Mouse (Mus musculus) lung, embryonic 14.5 days (tissue): ENCODE data around the gene Sipa1l1. TPM values are rescaled to one million over a fixed set of nuclear protein-coding genes. Genes with fewer than 3 reads are reported as not detected.

Experiments
- ATAC-seq: fragments of 200-750 bp; cut with Nextera tagmentation; 2 replicates; pipeline ENCODE4 v1.8.0; 2017; ENCODE audit warnings: mild to moderate bottlenecking, moderate TSS enrichment, moderate library complexity; ENCODE audit not compliant: insufficient read depth
- DNase-seq: peaks from one replicate; pipeline ENCODE4 v3.0.0-alpha.2; 2015
- H3K27ac ChIP-seq: fragments of 300-500 bp; sonication (generic); 2 replicates; pipeline ENCODE4 v1.5.1; 2014; ENCODE audit warnings: low read depth, mild to moderate bottlenecking, moderate library complexity
- H3K27me3 ChIP-seq: fragments of 300-500 bp; sonication (generic); 2 replicates; pipeline ENCODE4 v1.6.1; 2014; ENCODE audit warnings: low read length, control low read depth; ENCODE audit not compliant: insufficient read depth
- H3K36me3 ChIP-seq: fragments of 300-500 bp; sonication (generic); 2 replicates; pipeline ENCODE4 v1.6.1; 2014; ENCODE audit warnings: control low read depth; ENCODE audit not compliant: insufficient read depth
- H3K4me1 ChIP-seq: fragments of 300-500 bp; sonication (generic); 2 replicates; pipeline ENCODE4 v1.6.1; 2014; ENCODE audit warnings: antibody characterized with exemption, control low read depth; ENCODE audit not compliant: insufficient read depth
- H3K4me2 ChIP-seq: fragments of 300-500 bp; sonication (generic); 2 replicates; pipeline ENCODE4 v1.6.1; 2014; ENCODE audit warnings: mild to moderate bottlenecking
- H3K4me3 ChIP-seq: fragments of 300-500 bp; sonication (generic); 2 replicates; pipeline ENCODE4 v1.5.1; 2014; ENCODE audit warnings: low read depth, low read length
- H3K9ac ChIP-seq: fragments of 300-500 bp; sonication (generic); 2 replicates; pipeline ENCODE4 v1.6.1; 2014
- H3K9me3 ChIP-seq: fragments of 300-500 bp; sonication (generic); 2 replicates; pipeline ENCODE4 v1.6.1; 2016; ENCODE audit warnings: low read depth, low read length, control low read depth
- CTCF ChIP-seq: IDR thresholded peaks from 2 replicates; pipeline ENCODE4 v1.5.1; 2016; ENCODE audit warnings: antibody characterized with exemption, low read depth
- WGBS: fragments of 180-500 bp; shearing (Covaris S2); extraction: QIAGEN DNeasy Blood & Tissue Kit; methylation state at CpG from one replicate; pipeline ENCODE4 v1.1.7; 2014; 5-methylcytosine and 5-hydroxymethylcytosine counted together
- polyA plus RNA-seq: library from polyadenylated mRNA; unstranded; fragments of >200 nt; fragmentation: Nextera tagmentation; extraction: Ambion mirVana; gene quantifications from 2 replicates; pipeline ENCODE4 v1.2.1, GENCODE M21; 2014

The Sipa1l1 gene
- polyA plus RNA-seq, 1 experiment from 2014 or later: 30.5 TPM

DNA sequence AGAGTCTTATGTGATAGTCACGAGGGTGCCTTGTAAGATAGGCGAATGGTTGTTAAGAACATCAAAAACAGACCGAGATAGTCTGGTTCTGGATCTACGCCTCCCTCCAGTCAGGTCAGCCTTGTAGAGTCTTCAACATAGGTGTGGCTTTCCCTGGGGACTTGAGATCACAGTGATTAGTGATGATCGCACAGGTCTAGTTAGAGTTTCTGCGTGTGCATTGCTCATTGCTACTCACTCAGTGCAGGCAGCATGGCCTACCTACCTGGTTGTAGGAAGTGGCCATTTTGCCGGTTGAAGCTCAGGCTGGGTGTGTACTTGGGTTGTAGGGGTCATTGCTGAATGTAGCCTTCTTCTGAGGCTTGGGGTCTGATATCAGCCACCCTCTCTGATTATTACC is 94.3 kb downstream of the Sipa1l1 start:
- Histone ChIP-seq H3K4me1 (no peaks in the 10 kb centered on the region), H3K4me3 (no peak overlapping the region), H3K27ac (no peak overlapping the region), H3K9me3 (no peaks in the 10 kb centered on the region), H3K36me3 (no peaks in the 10 kb centered on the region), H3K27me3 (no peaks in the 10 kb centered on the region), H3K4me2 (no peak overlapping the region), H3K9ac (no peak overlapping the region)
- 90% methylated on average over 7 of the region's 7 CpGs for WGBS
- ATAC-seq: no peak
- no peak for DNase-seq
- TF ChIP-seq CTCF: no peak

DNA sequence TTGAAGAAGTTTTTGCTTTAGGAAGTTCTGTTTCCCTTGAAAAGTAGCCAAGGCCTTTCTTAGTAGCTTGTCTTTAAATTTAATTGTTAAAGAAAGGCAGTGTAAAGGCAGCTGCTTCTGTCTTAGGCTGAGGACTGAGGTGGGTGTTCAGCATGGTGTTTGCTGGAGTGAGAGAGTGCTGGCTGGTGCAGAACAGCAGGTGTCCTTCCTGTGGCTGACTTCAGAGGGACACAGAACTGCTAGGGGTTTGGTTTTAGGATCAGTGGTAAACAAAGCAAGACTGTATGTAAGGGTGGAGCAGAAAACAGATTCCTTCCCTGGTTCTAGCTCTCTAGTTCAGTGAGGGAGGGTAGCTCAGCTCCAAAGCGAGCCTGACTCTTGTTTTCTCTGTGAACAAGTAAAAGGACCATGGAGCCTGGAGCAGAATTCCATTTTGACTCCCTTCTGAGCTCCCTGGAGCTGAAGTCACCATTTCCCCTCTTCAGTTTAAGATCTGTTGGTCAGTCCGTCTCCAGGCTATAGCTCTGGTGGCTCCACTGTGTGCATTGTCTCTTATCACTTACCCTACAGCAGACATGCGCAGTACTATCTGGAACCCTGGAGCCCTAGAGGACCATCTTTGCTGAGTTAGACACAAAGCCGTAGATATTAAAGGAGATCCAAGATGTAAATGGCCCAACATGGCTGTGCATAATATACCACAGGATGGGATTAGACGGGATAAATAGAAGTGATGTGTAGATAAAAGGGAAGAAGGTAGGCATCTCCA is 95.1 kb downstream of the Sipa1l1 start:
- H3K9me3 ChIP-seq: no peaks in the 10 kb centered on the region
- no peaks in the 10 kb centered on the region for H3K27me3 ChIP-seq
- H3K4me1 ChIP-seq: no peaks in the 10 kb centered on the region
- ATAC-seq: no peak
- DNase-seq: no peak
- no peak overlapping the region for H3K9ac ChIP-seq
- H3K4me3 ChIP-seq: no peak overlapping the region
- no peak overlapping the region for H3K4me2 ChIP-seq
- WGBS: 87% methylated on average over 5 of the region's 5 CpGs
- no peak overlapping the region for H3K27ac ChIP-seq
- no peaks in the 10 kb centered on the region for H3K36me3 ChIP-seq
- TF ChIP-seq CTCF: no peak

DNA sequence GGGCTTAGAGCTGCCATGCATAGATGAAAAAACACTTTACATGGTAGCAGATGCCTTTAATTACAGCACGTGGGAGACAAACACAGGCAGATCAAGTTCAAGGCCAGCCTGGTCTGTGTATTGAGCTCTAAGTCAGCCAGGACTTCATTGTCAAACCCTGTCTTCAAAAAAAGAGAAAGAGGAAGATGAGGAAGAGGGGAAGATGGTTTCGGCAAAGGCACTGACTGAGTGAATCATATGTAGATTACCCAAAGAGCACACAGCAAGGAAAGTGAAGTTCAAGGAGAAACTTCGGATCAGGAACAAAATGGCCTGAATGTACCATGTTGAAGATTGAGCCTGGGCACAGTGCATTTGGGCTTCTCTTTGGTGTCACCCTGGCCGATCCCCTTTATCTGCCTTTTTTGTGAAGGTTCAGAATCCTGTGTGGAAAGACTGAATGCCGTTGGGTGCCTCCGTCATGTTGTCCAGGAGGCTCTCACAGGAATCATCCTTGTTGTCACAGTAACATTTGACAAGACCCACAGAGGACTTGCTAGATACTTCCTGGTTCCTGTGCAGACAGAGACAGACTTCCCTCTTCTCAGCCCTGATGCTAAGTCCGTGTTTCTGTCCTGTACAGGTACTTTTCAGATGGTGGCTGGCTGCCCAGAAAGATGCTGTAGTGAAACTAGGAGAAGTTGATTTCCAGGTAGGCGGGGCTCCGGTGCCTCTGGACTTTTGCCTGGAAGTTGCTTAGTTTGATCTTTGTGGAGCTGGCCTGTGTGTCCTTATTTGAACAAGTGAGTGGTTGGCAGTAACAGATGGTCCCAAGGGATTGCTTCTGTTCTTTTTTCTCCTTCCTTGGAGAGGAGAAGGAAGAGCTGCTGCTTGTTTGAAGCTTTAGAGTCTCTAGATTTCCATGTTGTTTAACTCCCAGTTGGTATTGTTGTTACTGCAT is 96.5 kb downstream of the Sipa1l1 start:
- Histone ChIP-seq H3K27me3 (no peaks in the 10 kb centered on the region), H3K9ac (no peak overlapping the region), H3K4me3 (no peak overlapping the region), H3K9me3 (no peaks in the 10 kb centered on the region), H3K4me2 (no peak overlapping the region), H3K4me1 (no peaks in the 10 kb centered on the region), H3K27ac (no peak overlapping the region), H3K36me3 (no peaks in the 10 kb centered on the region)
- ATAC-seq: no peak
- WGBS: 83% methylated on average over 9 of the region's 9 CpGs
- DNase-seq: peak; percentile 50
- TF ChIP-seq CTCF: no peak

DNA sequence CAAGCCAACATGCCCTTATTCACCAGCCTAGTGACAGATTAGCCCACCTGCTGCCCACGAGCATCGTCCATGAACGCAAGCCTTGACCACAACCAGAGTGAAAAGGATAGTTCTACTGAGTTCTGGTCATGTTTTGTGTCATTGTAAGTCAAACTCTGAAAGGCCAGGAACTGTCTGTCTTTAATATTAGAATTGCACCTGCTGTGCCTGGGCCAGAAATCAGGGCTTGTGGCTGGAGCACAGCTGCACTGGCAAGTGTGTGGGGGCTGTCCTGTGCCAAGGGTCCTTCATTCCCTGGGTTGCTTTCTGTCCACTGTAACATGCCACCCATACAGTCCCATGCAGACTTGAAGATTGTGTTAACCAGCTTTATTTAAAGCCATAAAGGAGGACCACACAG is 102.3 kb downstream of the Sipa1l1 start:
- H3K27ac ChIP-seq: no peak overlapping the region
- no peaks in the 10 kb centered on the region for H3K36me3 ChIP-seq
- WGBS: 72% methylated on average over 3 of the region's 3 CpGs
- no peak for TF ChIP-seq CTCF
- H3K4me2 ChIP-seq: no peak overlapping the region
- DNase-seq (no peak), ATAC-seq (no peak)
- no peaks in the 10 kb centered on the region for H3K9me3 ChIP-seq
- H3K9ac ChIP-seq: no peak overlapping the region
- no peaks in the 10 kb centered on the region for H3K27me3 ChIP-seq
- 0 out of 2 replicates have a peak, but pooled peaks cover 3% of the 10 kb centered on the region for H3K4me1 ChIP-seq
- no peak overlapping the region for H3K4me3 ChIP-seq

DNA sequence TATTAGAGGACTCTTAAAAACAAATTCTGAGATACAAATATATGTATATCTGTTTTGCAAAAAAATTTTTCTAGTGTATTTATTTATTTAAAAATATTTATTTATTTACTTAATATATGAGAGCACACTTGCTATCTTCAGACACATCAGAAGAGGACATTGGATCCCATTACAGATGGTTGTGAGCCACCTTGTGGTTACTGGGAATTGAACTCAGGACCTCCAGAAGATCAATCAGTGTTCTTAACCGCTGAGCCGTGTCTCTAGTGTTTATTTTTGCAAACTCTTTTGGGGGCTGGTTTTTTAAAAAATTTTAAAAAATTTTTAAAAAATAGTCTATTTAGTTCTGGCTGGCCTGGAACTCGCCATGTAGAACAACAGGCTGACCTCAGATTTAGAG is 104.4 kb downstream of the Sipa1l1 start:
- ATAC-seq (no peak), DNase-seq (no peak)
- Histone ChIP-seq H3K36me3 (no peaks in the 10 kb centered on the region), H3K27ac (no peak overlapping the region), H3K9me3 (no peaks in the 10 kb centered on the region), H3K4me3 (no peak overlapping the region), H3K9ac (no peak overlapping the region), H3K4me2 (no peak overlapping the region), H3K4me1 (0 out of 2 replicates have a peak, but pooled peaks cover 3% of the 10 kb centered on the region), H3K27me3 (no peaks in the 10 kb centered on the region)
- TF ChIP-seq CTCF: no peak
- 46% methylated on average over 3 of the region's 3 CpGs for WGBS

DNA sequence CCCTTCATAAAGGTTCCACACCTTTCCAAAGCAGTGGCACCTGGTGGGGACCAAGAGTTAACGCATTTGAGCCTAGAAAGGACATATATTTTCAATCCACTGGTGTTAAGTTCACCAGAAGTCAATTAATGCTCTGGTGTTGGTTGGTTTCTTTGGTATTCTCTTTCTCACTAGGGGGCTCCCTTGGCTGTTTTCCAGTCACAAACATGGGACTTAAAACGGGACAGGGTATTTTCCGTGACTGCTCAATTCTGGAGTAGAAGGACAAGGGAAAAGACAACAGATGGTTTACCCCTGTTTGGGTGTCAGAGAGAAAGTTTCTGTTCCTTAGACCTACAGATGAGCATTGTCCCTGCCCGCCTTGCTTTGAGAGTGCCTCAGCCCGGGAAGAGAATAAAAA is 105.5 kb downstream of the Sipa1l1 start:
- no peak overlapping the region for H3K4me3 ChIP-seq
- H3K27ac ChIP-seq: peak overlapping the region; percentile 75; the same call in 1 of the 2 replicates
- TF ChIP-seq CTCF: peak; percentile 4; the same call in 1 of the 2 replicates
- no peaks in the 10 kb centered on the region for H3K27me3 ChIP-seq
- H3K36me3 ChIP-seq: no peaks in the 10 kb centered on the region
- no peaks in the 10 kb centered on the region for H3K9me3 ChIP-seq
- 70% methylated on average over 5 of the region's 5 CpGs for WGBS
- H3K9ac ChIP-seq: no peak overlapping the region
- no peak for ATAC-seq
- peak; percentile 22 for DNase-seq
- no peak overlapping the region for H3K4me2 ChIP-seq
- H3K4me1 ChIP-seq: 0 out of 2 replicates have a peak, but pooled peaks cover 3% of the 10 kb centered on the region

DNA sequence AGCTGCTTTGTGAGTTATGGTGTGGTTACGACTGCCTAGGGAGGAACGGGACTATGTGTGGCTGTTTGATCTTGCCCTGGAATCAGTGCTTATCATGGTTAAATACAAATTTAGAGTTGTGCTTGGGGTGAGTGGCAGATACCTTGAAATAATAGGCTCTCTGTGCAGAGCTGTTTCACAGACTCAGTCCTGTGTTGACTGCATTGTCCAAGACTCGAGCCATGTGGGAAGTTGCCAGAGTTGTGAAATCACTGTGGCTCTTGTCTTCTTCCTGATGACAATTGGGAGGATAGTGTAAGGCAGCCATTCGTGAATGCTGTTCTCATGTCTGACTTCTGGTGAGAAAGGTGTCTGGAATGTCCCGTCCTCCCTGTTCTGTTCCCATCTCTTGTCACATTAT is 106.6 kb downstream of the Sipa1l1 start:
- H3K4me2 ChIP-seq: no peak overlapping the region
- H3K36me3 ChIP-seq: no peaks in the 10 kb centered on the region
- no peak overlapping the region for H3K4me3 ChIP-seq
- peak overlapping the region; percentile 16; the same call in 1 of the 2 replicates for H3K27ac ChIP-seq
- WGBS: 29% methylated on average over 5 of the region's 5 CpGs
- H3K27me3 ChIP-seq: no peaks in the 10 kb centered on the region
- ATAC-seq: peak; percentile 54
- H3K9me3 ChIP-seq: no peaks in the 10 kb centered on the region
- H3K9ac ChIP-seq: no peak overlapping the region
- no peak for TF ChIP-seq CTCF
- peak; percentile 63 for DNase-seq
- H3K4me1 ChIP-seq: 0 out of 2 replicates have a peak, but pooled peaks cover 3% of the 10 kb centered on the region
